Mouse (Mus musculus) midbrain, embryonic 12.5 days (tissue): Measurements from ENCODE around the gene 1700001C19Rik. TPM values are rescaled to one million over a fixed set of nuclear protein-coding genes. Genes with fewer than 3 reads are reported as not detected.
"Not testable (repeated sequence)": the region's sequence is repeated elsewhere in the genome, so short reads cannot be mapped to it uniquely, and the experiment has no call there.

Experiments used
- ATAC-seq: fragments of 200-750 bp; cut with Nextera tagmentation; 2 replicates; pipeline ENCODE4 v1.8.0; 2017; ENCODE audit warnings: low read depth, moderate TSS enrichment, moderate library complexity; ENCODE audit not compliant: low FRiP score
- H3K27ac ChIP-seq: fragments of 300-500 bp; sonication (generic); replicated peaks from 2 replicates; pipeline ENCODE4 v1.5.1; 2016; ENCODE audit warnings: mild to moderate bottlenecking
- H3K27me3 ChIP-seq: fragments of 300-500 bp; sonication (generic); 2 replicates; pipeline ENCODE4 v1.6.1; 2016; ENCODE audit warnings: mild to moderate bottlenecking
- H3K36me3 ChIP-seq: fragments of 300-500 bp; sonication (generic); 2 replicates; pipeline ENCODE4 v1.6.1; 2016
- H3K4me1 ChIP-seq: fragments of 300-500 bp; sonication (generic); 2 replicates; pipeline ENCODE4 v1.6.1; 2016
- H3K4me2 ChIP-seq: fragments of 300-500 bp; sonication (generic); replicated peaks from 2 replicates; pipeline ENCODE4 v1.6.1; 2016; ENCODE audit warnings: mild to moderate bottlenecking, moderate library complexity
- H3K4me3 ChIP-seq: fragments of 300-500 bp; sonication (generic); 2 replicates; pipeline ENCODE4 v1.5.1; 2016; ENCODE audit warnings: mild to moderate bottlenecking
- H3K9ac ChIP-seq: fragments of 300-500 bp; sonication (generic); replicated peaks from 2 replicates; pipeline ENCODE4 v1.6.1; 2016; ENCODE audit warnings: mild to moderate bottlenecking, moderate library complexity
- H3K9me3 ChIP-seq: fragments of 300-500 bp; sonication (generic); 2 replicates; pipeline ENCODE4 v1.6.1; 2016; ENCODE audit warnings: mild to moderate bottlenecking
- WGBS: fragments of 180-500 bp; shearing (Covaris S2); methylation state at CpG from one replicate; pipeline ENCODE4 v1.1.7; 2016; 5-methylcytosine and 5-hydroxymethylcytosine counted together
- polyA plus RNA-seq: library from polyadenylated mRNA; unstranded; fragments of >200 nt; fragmentation: Nextera tagmentation; extraction: Ambion mirVana; gene quantifications from 2 replicates; pipeline ENCODE4 v1.2.1, GENCODE M21; 2016

The 1700001C19Rik gene
- polyA plus RNA-seq, 1 experiment from 2014 or later: 0.41 TPM

- H3K4me2 ChIP-seq, ATAC-seq, H3K9me3 ChIP-seq, H3K4me1 ChIP-seq, H3K36me3 ChIP-seq, H3K9ac ChIP-seq, H3K27ac ChIP-seq, H3K27me3 ChIP-seq, H3K4me3 ChIP-seq: not testable (repeated sequence)
- 78% methylated on average over 1 of the region's 1 CpGs for WGBS
Measured at GRCm38 (mm10) chr17:47422616-47423015, 14.6 kb downstream of the 1700001C19Rik start.

GRCm38 (mm10) chr17:47421566-47421965, 15.6 kb downstream of the 1700001C19Rik start:
- Histone ChIP-seq H3K27me3 (no peaks in the 10 kb centered on the region), H3K4me3 (no peak overlapping the region), H3K27ac (no peak overlapping the region), H3K9me3 (no peaks in the 10 kb centered on the region), H3K9ac (no peak overlapping the region), H3K36me3 (no peaks in the 10 kb centered on the region), H3K4me1 (no peaks in the 10 kb centered on the region), H3K4me2 (no peak overlapping the region)
- ATAC-seq: no peak
- 81% methylated on average over 3 of the region's 3 CpGs for WGBS

DNA sequence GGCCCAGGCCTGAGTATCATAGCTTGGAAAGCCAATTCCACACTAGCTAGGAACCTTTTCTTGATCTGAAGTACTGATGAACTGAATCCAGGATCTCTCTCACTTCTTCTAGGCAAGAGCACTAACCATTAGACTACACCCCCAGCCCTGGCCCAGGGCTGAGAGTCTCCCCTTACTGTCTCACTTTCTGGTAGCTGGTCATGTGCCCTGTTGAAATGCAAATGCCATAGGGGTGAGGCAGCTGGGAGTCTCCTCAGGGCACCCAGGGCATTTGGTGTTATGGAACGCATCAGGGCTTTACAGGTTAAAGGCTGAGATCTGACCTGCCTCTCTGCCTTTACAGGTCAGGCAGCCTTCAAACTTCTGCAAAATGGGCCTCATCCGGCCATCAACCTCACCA, 17.0 kb downstream of the 1700001C19Rik start:
- no peak overlapping the region for H3K4me3 ChIP-seq
- WGBS: 70% methylated on average over 2 of the region's 2 CpGs
- ATAC-seq: no peak
- H3K9me3 ChIP-seq: no peaks in the 10 kb centered on the region
- H3K36me3 ChIP-seq: no peaks in the 10 kb centered on the region
- no peak overlapping the region for H3K27ac ChIP-seq
- no peaks in the 10 kb centered on the region for H3K4me1 ChIP-seq
- no peaks in the 10 kb centered on the region for H3K27me3 ChIP-seq
- H3K9ac ChIP-seq: no peak overlapping the region
- H3K4me2 ChIP-seq: no peak overlapping the region

- 3% methylated on average over 74 of the region's 74 CpGs for WGBS
- H3K4me1 ChIP-seq, H3K9ac ChIP-seq, H3K27ac ChIP-seq, ATAC-seq, H3K9me3 ChIP-seq, H3K36me3 ChIP-seq: not testable (repeated sequence)
- Histone ChIP-seq H3K4me3 (peak overlapping the region; percentile 40), H3K27me3 (peaks cover 50% of the 10 kb centered on the region), H3K4me2 (peak overlapping the region; percentile 52)
Measured at GRCm38 (mm10) chr17:47409897-47410861, 27.0 kb downstream of the 1700001C19Rik start.

- H3K9ac ChIP-seq: no peak overlapping the region
- 20% methylated on average over 8 of the region's 8 CpGs for WGBS
- peaks cover 53% of the 10 kb centered on the region for H3K27me3 ChIP-seq
- H3K36me3 ChIP-seq: no peaks in the 10 kb centered on the region
- H3K4me1 ChIP-seq: no peaks in the 10 kb centered on the region
- H3K4me3 ChIP-seq: no peak overlapping the region
- ATAC-seq: 0 out of 2 replicates have a peak, but pooled peaks have one; percentile 41
- H3K27ac ChIP-seq: no peak overlapping the region
- no peak overlapping the region for H3K4me2 ChIP-seq
- no peaks in the 10 kb centered on the region for H3K9me3 ChIP-seq
Measured at GRCm38 (mm10) chr17:47408558-47408898, 28.6 kb downstream of the 1700001C19Rik start.

DNA sequence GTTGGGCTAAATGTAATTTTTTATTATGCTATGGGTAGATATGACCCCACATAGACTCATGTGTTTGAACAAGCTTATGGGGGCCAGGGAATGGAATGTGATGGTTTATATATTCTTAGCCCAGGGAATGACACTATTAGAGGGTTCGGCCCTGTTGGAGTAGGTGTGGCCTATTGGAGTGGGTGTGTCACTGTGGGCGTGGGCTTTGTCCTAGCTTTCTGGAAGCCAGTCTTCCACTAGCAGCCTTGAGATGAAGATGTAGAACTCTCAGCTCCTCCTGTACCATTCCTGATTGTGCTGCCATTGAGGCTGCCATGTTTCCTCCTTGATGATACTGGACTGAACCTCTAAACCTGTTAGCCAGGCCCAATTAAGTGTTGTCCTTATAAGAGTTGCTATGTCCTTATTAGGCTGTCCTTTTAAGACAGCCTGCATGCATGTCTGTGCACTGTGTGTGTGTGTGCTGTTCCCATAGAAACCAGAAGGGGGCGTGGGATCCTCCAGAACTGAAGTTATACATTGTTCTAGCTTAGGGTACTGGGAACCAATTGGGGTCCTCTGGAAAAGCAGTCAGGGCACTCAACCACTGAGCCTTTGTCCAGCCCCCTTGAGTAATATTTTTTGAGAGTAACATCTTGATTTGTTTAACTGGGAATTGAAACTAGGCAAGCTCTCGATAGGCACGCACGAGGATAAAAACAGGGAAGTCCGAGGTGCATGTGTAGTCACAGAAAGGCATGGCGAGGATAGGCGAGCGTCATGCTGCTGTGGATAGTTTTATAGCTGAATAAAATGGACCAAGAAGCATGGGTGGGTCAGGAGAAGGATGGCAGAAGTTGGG, 29.2 kb downstream of the 1700001C19Rik start:
- no peaks in the 10 kb centered on the region for H3K4me1 ChIP-seq
- no peak overlapping the region for H3K4me3 ChIP-seq
- H3K27me3 ChIP-seq: peaks cover 53% of the 10 kb centered on the region
- ATAC-seq: no peak
- no peak overlapping the region for H3K4me2 ChIP-seq
- H3K27ac ChIP-seq: no peak overlapping the region
- no peaks in the 10 kb centered on the region for H3K9me3 ChIP-seq
- no peak overlapping the region for H3K9ac ChIP-seq
- no peaks in the 10 kb centered on the region for H3K36me3 ChIP-seq
- WGBS: 67% methylated on average over 10 of the region's 10 CpGs

GRCm38 (mm10) chr17:47400451-47400850, 36.7 kb downstream of the 1700001C19Rik start, which contains the start of gene Guca1a:
TSS of gene Guca1a (minus strand) at chr17:47400584.
- no peak within 1 kb of the TSS for H3K9ac ChIP-seq
- 10% methylated on average over 10 of the region's 10 CpGs for WGBS
- H3K4me3 ChIP-seq: no peak within 1 kb of the TSS
- peaks cover 46% of the 10 kb centered on the region for H3K27me3 ChIP-seq
- peaks cover 11% of the 10 kb centered on the region for H3K4me1 ChIP-seq
- no peaks in the 10 kb centered on the region for H3K9me3 ChIP-seq
- H3K27ac ChIP-seq: no peak within 1 kb of the TSS
- ATAC-seq: no peak
- H3K36me3 ChIP-seq: no peaks in the 10 kb centered on the region
- H3K4me2 ChIP-seq: no peak within 1 kb of the TSS

- no peaks in the 10 kb centered on the region for H3K9me3 ChIP-seq
- no peak for ATAC-seq
- H3K4me2 ChIP-seq: no peak overlapping the region
- peaks cover 20% of the 10 kb centered on the region for H3K4me1 ChIP-seq
- H3K27me3 ChIP-seq: peaks cover 56% of the 10 kb centered on the region
- no peak overlapping the region for H3K4me3 ChIP-seq
- no peak overlapping the region for H3K27ac ChIP-seq
- no peaks in the 10 kb centered on the region for H3K36me3 ChIP-seq
- WGBS: 87% methylated on average over 8 of the region's 8 CpGs
- H3K9ac ChIP-seq: no peak overlapping the region
Measured at GRCm38 (mm10) chr17:47399091-47399490, 38.1 kb downstream of the 1700001C19Rik start.

- Histone ChIP-seq H3K27me3 (peaks cover 48% of the 10 kb centered on the region), H3K4me1 (peaks cover 17% of the 10 kb centered on the region), H3K27ac (no peak overlapping the region), H3K4me2 (peak overlapping the region; percentile 45), H3K9me3 (no peaks in the 10 kb centered on the region), H3K9ac (no peak overlapping the region), H3K4me3 (peak overlapping the region; percentile 17), H3K36me3 (no peaks in the 10 kb centered on the region)
- 6% methylated on average over 18 of the region's 20 CpGs for WGBS
- peak; percentile 78 for ATAC-seq
Measured at GRCm38 (mm10) chr17:47395376-47395913, 41.7 kb downstream of the 1700001C19Rik start.

DNA sequence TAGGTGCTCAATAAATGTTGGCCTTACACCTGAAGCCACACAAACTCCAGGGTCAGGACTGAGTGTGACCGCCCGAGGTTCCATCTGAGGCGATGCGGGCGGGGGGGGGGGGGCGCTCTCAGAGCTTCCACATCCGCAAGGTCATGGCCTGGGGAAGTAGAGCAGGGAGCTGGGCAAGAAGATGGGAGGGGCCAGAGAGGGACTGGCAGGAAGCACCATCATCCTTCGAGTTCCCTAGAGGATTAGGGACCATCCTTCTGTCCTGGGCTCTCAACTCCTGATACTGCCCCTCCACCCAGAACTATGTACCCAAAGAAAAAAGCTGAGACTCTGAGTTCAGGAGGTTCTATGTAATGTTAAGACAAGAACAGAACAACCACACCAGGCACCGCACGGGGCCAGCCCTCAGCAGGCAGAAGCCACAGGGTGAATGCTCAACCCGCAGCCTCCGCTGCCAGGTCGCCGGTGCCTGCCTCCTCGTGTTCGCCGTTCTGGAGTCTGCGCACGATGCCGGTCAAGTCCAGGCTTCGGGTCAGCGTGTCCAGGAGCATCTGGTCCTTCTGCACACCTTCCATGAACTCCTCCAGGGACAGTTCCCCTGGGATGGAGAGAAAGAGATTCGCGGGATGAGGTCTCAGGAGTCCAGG, 42.8 kb downstream of the 1700001C19Rik start:
- no peak overlapping the region for H3K4me3 ChIP-seq

DNA sequence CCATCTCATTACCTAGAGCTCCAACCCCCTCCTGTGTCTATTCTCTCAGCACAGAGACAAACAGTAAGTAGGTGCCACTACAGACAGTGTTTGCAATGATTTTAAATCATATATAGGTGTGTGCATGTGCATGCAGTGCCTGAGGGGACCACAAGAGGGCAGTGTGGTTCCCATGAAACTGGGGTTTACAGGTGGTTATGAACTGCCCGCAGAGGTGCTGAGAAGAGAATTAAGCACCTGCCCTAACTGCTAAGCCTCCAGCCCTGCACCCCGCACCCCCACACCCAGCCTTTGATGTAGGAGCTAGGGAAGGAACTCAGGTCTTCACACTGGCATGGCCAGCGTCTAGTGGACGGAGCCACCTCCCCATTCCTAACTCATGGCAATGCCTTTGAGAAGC, 50.5 kb downstream of the 1700001C19Rik start:
- no peak for ATAC-seq
- H3K4me3 ChIP-seq: no peak overlapping the region
- no peak overlapping the region for H3K4me2 ChIP-seq
- H3K9me3 ChIP-seq: no peaks in the 10 kb centered on the region
- no peak overlapping the region for H3K27ac ChIP-seq
- peaks cover 1% of the 10 kb centered on the region; the same call in 1 of the 2 replicates for H3K4me1 ChIP-seq
- WGBS: 72% methylated on average over 4 of the region's 4 CpGs
- H3K9ac ChIP-seq: no peak overlapping the region
- H3K27me3 ChIP-seq: peaks cover 3% of the 10 kb centered on the region; the same call in 1 of the 2 replicates
- H3K36me3 ChIP-seq: 0 out of 2 replicates have a peak, but pooled peaks cover 1% of the 10 kb centered on the region

More for the DNA sequence above, 42.8 kb downstream of the 1700001C19Rik start:
- Histone ChIP-seq H3K9ac (no peak overlapping the region), H3K4me2 (peak overlapping the region; percentile 45), H3K27me3 (peaks cover 41% of the 10 kb centered on the region), H3K36me3 (no peaks in the 10 kb centered on the region), H3K4me1 (peaks cover 15% of the 10 kb centered on the region; the same call in 1 of the 2 replicates), H3K27ac (no peak overlapping the region), H3K9me3 (no peaks in the 10 kb centered on the region)
- WGBS: 23% methylated on average over 24 of the region's 24 CpGs
- no peak for ATAC-seq
